Mouse (Mus musculus) bone marrow, adult 2 months (tissue): Measurements from ENCODE around the gene Nalcn.

ENCODE experiments used
- CTCF ChIP-seq: fragments of 200-500 bp; IDR thresholded peaks from 2 replicates; pipeline ENCODE4 v1.5.1; 2011; ENCODE audit warnings: low read length, control low read depth; ENCODE audit not compliant: control insufficient read depth, insufficient read depth
- POLR2A ChIP-seq: fragments of 200-500 bp; IDR thresholded peaks from 2 replicates; pipeline ENCODE4 v1.6.1; 2011; ENCODE audit warnings: low read depth, mild to moderate bottlenecking, control low read depth, low read length, borderline replicate concordance; ENCODE audit not compliant: control insufficient read depth

DNA sequence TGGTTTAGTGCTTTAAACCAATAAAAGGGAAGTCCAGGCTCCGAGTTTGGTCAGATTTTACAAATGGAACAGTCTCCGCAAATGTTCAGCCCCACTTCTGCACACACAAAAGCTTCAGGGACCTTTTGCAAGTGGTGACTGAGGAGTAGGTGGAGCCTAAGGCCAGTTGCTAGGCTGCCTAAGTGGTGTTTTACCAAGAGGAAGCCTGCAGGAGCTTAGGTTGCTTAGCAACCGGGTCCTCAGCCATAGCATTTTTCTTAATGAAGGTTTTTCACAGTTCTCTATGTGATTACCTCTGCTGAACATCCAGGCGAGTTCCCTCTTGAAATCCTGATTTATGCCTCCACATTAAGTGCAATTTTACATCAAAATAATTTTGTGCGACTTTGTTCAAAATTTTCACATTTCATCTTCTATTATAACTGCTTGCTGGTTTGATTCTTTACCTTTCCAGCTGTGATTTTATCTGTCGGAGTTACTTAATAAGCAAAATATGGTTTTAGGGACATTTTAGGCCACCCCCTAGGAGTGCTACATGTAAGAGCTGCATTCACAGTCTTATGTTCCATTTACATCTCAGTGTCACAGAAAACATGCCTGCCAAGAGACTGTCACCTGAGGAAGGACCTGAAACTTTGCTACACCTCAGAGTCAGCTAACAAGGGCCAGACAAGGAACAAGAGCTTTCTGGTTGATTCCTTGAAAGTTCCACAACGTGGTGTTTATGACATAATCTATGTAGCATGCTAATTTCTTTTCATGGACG is 113.4 kb downstream of the Nalcn start:
- no peak for TF ChIP-seq CTCF
- TF ChIP-seq POLR2A = no peak
